Mouse (Mus musculus) liver, adult 2 months (tissue): ENCODE measurements around the gene Pax5. TPM values are rescaled to one million over a fixed set of nuclear protein-coding genes. Genes with fewer than 3 reads are reported as not detected.

ENCODE experiments used
- DNase-seq: peaks from one replicate; pipeline ENCODE4 v3.0.0-alpha.2; 2011; ENCODE audit warnings: low read depth, low spot score; ENCODE audit errors: extremely low read depth
- H3K27ac ChIP-seq: fragments of 200-500 bp; replicated peaks from 2 replicates; pipeline ENCODE4 v1.5.1; 2012; ENCODE audit warnings: low read depth, mild to moderate bottlenecking, control low read depth, inconsistent platforms, low read length; ENCODE audit not compliant: insufficient read depth
- H3K27me3 ChIP-seq: fragments of 200-500 bp; 2 replicates; pipeline ENCODE4 v1.6.1; 2012; ENCODE audit warnings: mild to moderate bottlenecking, moderate library complexity, low read length, inconsistent platforms; ENCODE audit not compliant: control insufficient read depth, insufficient read depth
- H3K36me3 ChIP-seq: fragments of 200-500 bp; 2 replicates; pipeline ENCODE4 v1.6.1; 2012; ENCODE audit warnings: low read length, inconsistent platforms; ENCODE audit not compliant: control insufficient read depth, insufficient read depth
- H3K4me1 ChIP-seq: fragments of 200-500 bp; 2 replicates; pipeline ENCODE4 v1.6.1; 2011; ENCODE audit warnings: low read length; ENCODE audit not compliant: control insufficient read depth, insufficient read depth
- H3K4me3 ChIP-seq: fragments of 200-500 bp; 2 replicates; pipeline ENCODE4 v1.5.1; 2011; ENCODE audit warnings: low read depth, mild to moderate bottlenecking, control low read depth, low read length, moderate library complexity; ENCODE audit not compliant: insufficient read depth
- H3K79me2 ChIP-seq: fragments of 200-500 bp; 2 replicates; pipeline ENCODE4 v1.6.1; 2012; ENCODE audit warnings: inconsistent platforms, mild to moderate bottlenecking, low read length, moderate library complexity; ENCODE audit not compliant: control insufficient read depth, insufficient read depth
- H3K9ac ChIP-seq: fragments of 200-500 bp; 2 replicates; pipeline ENCODE4 v1.6.1; 2012; ENCODE audit warnings: low read depth, mild to moderate bottlenecking, control low read depth, inconsistent platforms, low read length
- CTCF ChIP-seq: fragments of 200-500 bp; IDR thresholded peaks from 2 replicates; pipeline ENCODE4 v1.5.1; 2011; ENCODE audit warnings: low read depth, low read length, control low read depth
- POLR2A ChIP-seq: fragments of 200-500 bp; IDR thresholded peaks from 2 replicates; pipeline ENCODE4 v1.6.1; 2011; ENCODE audit warnings: low read length, control low read depth; ENCODE audit not compliant: insufficient read depth; ENCODE audit errors: extremely low read depth
- WGBS: fragments of 180-500 bp; shearing (Covaris S2); methylation state at CpG from one replicate; pipeline ENCODE4 v1.1.7; 2018; 5-methylcytosine and 5-hydroxymethylcytosine counted together
- polyA plus RNA-seq: library from polyadenylated mRNA; depleted of rRNA; stranded (reverse); fragments of >200 nt; gene quantifications from 2 replicates; pipeline ENCODE4 v1.2.3, GENCODE M21; 2012
- total RNA-seq: library from RNA; depleted of rRNA; stranded (reverse); fragments of >200 nt; gene quantifications from 2 replicates; pipeline ENCODE4 v1.2.3, GENCODE M21; 2014

Pax5 gene
- total and polyA plus RNA-seq, 2 experiments, result 0.18 to 1.4 TPM

DNA sequence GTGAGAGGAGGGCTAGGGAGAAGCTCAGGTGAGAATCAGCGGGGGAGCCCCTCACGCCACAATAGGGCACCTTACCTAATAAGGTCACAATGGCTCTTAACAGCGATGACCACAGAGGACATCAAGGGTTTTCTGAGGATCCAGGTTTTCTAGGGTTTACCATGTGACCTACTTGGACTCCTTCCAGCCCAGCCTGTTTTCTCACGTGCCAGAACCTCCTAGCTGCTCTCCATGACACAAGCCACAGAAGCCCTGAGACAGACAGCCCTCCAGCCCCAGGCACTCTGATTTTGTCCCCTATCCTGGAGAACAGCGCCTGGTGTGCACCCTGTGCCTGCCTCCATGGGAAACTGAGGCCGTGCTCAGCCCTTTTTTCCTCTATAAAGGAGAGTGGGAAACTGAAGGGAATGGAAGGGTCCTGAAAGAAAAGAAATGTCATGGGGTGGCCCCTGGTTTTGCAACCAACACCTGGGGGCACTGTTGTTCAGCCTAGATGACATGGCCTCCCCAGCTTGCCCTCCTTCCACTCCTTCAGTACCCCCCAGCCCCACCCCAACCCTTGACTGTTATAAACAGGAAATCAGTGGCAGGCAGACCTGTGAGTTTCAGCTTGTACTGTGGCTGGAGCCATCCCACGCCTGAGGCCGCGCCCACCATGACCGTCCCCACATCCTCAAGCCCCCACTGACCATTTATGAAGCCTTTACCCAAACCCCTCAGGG is 37.9 kb downstream of the Pax5 start:
- TF ChIP-seq CTCF (no peak), POLR2A (no peak)
- H3K4me3 ChIP-seq, result no peak overlapping the region
- 49% methylated on average over 10 of the region's 10 CpGs for WGBS
- no peak overlapping the region for H3K27ac ChIP-seq
- H3K27me3 ChIP-seq, result no peaks in the 10 kb centered on the region
- DNase-seq, result no peak
- no peaks in the 10 kb centered on the region for H3K36me3 ChIP-seq
- no peak overlapping the region for H3K9ac ChIP-seq
- H3K4me1 ChIP-seq, result no peaks in the 10 kb centered on the region
- H3K79me2 ChIP-seq, result no peaks in the 10 kb centered on the region

DNA sequence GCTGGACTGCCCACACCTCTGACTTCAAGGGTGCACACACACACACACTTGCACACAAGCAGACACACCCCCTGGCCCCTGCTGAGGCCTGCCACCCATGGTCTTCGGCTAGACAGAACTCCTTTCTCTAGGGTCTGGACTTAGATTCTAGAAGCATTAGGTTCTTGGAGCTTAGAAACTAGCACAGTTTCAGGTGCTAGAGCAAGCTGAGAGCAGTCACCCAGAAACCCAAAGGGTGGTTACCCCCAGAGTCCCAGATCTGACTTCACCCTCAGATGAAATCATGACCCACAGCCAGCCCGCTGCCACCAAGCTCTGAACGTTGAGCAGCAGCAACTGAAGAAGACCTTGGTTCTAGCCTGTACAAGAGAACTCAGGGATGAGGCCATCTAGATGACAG is 38.8 kb downstream of the Pax5 start:
- no peak overlapping the region for H3K4me3 ChIP-seq
- DNase-seq, result no peak
- no peaks in the 10 kb centered on the region for H3K4me1 ChIP-seq
- TF ChIP-seq POLR2A, result no peak
- no peak for TF ChIP-seq CTCF
- H3K9ac ChIP-seq, result no peak overlapping the region
- H3K36me3 ChIP-seq, result no peaks in the 10 kb centered on the region
- no peak overlapping the region for H3K27ac ChIP-seq
- H3K27me3 ChIP-seq, result no peaks in the 10 kb centered on the region
- no peaks in the 10 kb centered on the region for H3K79me2 ChIP-seq
- 85% methylated on average over 3 of the region's 3 CpGs for WGBS

DNA sequence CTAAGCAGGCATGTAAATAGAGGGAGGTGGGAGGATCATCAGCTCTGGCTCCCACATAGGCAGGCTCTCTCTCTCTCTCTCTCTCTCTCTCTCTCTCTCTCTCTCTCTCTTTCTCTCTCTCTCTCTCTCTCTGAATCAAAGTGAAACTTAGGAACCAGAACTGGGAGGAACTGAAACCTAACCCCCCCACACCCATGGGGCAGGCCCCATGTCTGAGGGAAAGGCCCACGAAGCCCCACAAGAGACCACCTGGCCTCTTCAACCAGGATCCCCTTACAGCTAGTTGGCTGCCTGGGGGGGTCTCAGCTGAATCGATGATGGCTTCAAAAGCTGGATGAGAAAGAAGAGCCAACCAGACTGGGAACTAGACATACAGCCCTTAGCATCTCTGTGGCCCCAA is 39.3 kb downstream of the Pax5 start:
- TF ChIP-seq CTCF (no peak), POLR2A (no peak)
- Histone ChIP-seq H3K4me3 (no peak overlapping the region), H3K79me2 (no peaks in the 10 kb centered on the region), H3K27me3 (no peaks in the 10 kb centered on the region), H3K27ac (no peak overlapping the region), H3K4me1 (no peaks in the 10 kb centered on the region), H3K36me3 (no peaks in the 10 kb centered on the region), H3K9ac (no peak overlapping the region)
- WGBS, result 76% methylated on average over 2 of the region's 2 CpGs
- no peak for DNase-seq

DNA sequence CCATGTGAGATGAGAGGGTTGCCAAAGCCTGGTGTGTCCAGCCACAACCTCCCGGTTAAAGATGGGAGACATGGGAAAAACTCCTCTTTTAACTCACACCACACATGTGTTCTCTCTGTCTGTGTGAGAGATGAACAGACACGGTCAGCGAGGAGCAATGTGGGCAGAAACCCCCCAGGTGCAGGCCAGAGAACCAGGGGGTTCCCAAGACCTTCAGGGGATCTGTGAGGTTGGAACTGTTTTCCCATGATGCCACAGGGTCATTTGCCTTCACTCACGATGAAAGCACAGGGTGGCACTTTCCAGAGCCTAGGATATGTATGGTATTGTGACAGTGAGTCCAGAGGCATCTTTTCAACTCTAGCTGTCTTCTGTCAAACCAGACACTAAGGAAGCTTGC is 39.9 kb downstream of the Pax5 start:
- H3K4me3 ChIP-seq, result no peak overlapping the region
- no peak overlapping the region for H3K27ac ChIP-seq
- H3K9ac ChIP-seq, result no peak overlapping the region
- H3K79me2 ChIP-seq, result no peaks in the 10 kb centered on the region
- H3K4me1 ChIP-seq, result no peaks in the 10 kb centered on the region
- no peak for DNase-seq
- WGBS, result 71% methylated on average over 4 of the region's 4 CpGs
- TF ChIP-seq CTCF (no peak), POLR2A (no peak)
- no peaks in the 10 kb centered on the region for H3K36me3 ChIP-seq
- 0 out of 2 replicates have a peak, but pooled peaks cover 3% of the 10 kb centered on the region for H3K27me3 ChIP-seq

DNA sequence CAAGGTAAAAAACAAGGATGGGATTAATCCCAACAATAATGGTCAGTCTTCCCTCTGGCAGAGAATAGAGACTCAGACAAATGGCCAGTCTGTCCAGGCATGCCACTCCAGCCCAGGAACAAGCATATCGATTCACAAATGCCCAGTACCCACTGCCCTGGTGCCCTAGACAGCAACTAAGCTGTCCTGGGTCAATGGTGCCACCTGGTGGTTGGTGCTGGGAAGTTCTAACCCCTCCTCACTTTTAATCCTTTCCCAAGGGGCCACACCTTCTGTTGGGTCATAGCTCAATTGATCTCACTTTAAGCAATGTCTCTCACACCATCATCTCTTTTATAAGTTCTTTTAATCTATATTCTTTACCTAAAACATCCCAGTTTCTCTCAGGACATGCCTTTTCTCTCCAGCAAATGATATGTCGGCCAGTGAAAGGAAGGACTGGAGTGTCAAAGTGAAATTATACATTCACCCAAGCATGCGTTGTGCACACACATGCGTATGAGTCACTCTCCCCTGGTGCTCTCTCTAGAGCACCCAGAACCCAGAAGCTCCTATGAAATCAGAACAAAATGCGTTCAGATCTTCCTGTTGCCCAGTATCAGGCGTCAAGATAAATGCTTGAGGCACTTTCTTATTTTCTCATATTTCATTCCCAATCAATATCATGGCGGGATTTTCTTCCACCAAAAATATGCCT is 40.7 kb downstream of the Pax5 start:
- TF ChIP-seq CTCF, result peak; percentile 72
- no peak for TF ChIP-seq POLR2A
- Histone ChIP-seq H3K9ac (no peak overlapping the region), H3K4me1 (no peaks in the 10 kb centered on the region), H3K4me3 (no peak overlapping the region), H3K79me2 (no peaks in the 10 kb centered on the region), H3K27ac (no peak overlapping the region), H3K27me3 (0 out of 2 replicates have a peak, but pooled peaks cover 3% of the 10 kb centered on the region), H3K36me3 (no peaks in the 10 kb centered on the region)
- WGBS, result 84% methylated on average over 7 of the region's 7 CpGs
- DNase-seq, result no peak

DNA sequence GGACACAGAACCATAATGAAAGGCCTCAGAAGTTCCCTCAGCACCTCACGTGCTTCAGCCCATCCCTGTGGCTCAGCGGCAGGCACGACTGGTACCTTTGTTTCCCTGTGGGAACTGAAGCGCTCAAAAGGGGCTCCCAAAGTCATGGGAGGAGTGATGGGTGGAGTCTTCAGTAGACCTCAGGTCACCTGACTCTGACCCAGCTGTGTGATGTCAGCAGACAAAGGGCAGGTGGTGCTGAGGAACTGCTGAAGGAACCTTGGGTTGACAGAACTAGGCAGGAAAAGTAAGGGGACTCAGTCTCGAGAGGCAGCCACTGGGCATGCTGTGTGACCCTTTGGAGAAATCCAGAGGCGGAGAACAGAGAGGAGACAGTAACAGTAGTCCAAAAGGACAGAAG is 41.7 kb downstream of the Pax5 start:
- Histone ChIP-seq H3K9ac (no peak overlapping the region), H3K36me3 (no peaks in the 10 kb centered on the region), H3K4me1 (no peaks in the 10 kb centered on the region), H3K27ac (no peak overlapping the region), H3K79me2 (no peaks in the 10 kb centered on the region), H3K4me3 (no peak overlapping the region), H3K27me3 (peaks cover 10% of the 10 kb centered on the region; the same call in 1 of the 2 replicates)
- 83% methylated on average over 6 of the region's 6 CpGs for WGBS
- no peak for TF ChIP-seq POLR2A
- TF ChIP-seq CTCF, result no peak
- DNase-seq, result no peak
